In genomic region chr11:59219064-59219463, GRCm38 (mm10) we compare ENCODE assay signal across 8 mouse cellular contexts. TPM values are rescaled to one million over a fixed set of nuclear protein-coding genes. Genes with fewer than 3 reads are reported as not detected.
DNase-seq lines count a peak whose midpoint lies in the region; ATAC-seq and TF ChIP-seq lines count a peak whose summit lies in the region.

No protein-coding gene starts in this region.

- no peak for TF ChIP-seq POLR2A in spleen, adult 2 months (IDR thresholded peaks at IDR 0.05; ENCODE audit: low read depth, low read length)

- H3K4me3 ChIP-seq in limb, embryonic 11.5 days (ENCODE audit: low read depth, low read length), result no peak overlapping the region
- H3K4me3 ChIP-seq in limb, embryonic 10.5 days, result no peak overlapping the region
- no peak overlapping the region for H3K4me3 ChIP-seq in intestine, embryonic 15.5 days (replicated peaks)
- H3K4me3 ChIP-seq in spleen, adult 2 months (ENCODE audit: extremely low read depth, insufficient read depth, insufficient read length), result no peak overlapping the region

- TF ChIP-seq CTCF in spleen, adult 2 months (IDR thresholded peaks at IDR 0.05; ENCODE audit: extremely low read depth, insufficient read depth, insufficient read length, insufficient replicate concordance), result peak; percentile 30; the same call in 1 of the 2 replicates

- no peak overlapping the region for H3K27ac ChIP-seq in limb, embryonic 11.5 days (replicated peaks; ENCODE audit: low read depth, low read length)
- H3K27ac ChIP-seq in limb, embryonic 10.5 days, result no peak overlapping the region
- H3K27ac ChIP-seq in intestine, embryonic 15.5 days, result peak overlapping the region; percentile 14; the same call in 1 of the 2 replicates
- no peak overlapping the region for H3K27ac ChIP-seq in spleen, adult 2 months (ENCODE audit: insufficient read depth, low read length)

- ATAC-seq in limb, embryonic 11.5 days (ENCODE audit: insufficient number of reproducible peaks, low FRiP score, low TSS enrichment, low read depth), result no peak
- ATAC-seq in intestine, embryonic 15.5 days, result no peak

- H3K4me2 ChIP-seq in limb, embryonic 11.5 days (ENCODE audit: low read depth, severe bottlenecking), result no peak overlapping the region
- H3K4me2 ChIP-seq in intestine, embryonic 15.5 days (replicated peaks), result no peak overlapping the region

- DNase-seq in limb, embryonic 11.5 days (ENCODE audit: low spot score), result peak; percentile 60
- DNase-seq in limb, embryonic 10.5 days (ENCODE audit: low spot score), result no peak
- DNase-seq in ZHBTc4 (ENCODE audit: low read depth, low spot score), result peak; percentile 86
- peak in 1 of 2 experiments; percentile 31 for DNase-seq in spleen, adult 2 months (ENCODE audit: low read depth in 1 of 2, low spot score in 2 of 2)
- no peak for DNase-seq in gastrocnemius, adult 8-10 months (ENCODE audit: low spot score in 2 of 2)
- DNase-seq in right cerebral cortex, postnatal 25 days, result no peak
- no peak for DNase-seq in left cerebral cortex, postnatal 4 days

- no peaks in the 10 kb centered on the region for H3K4me1 ChIP-seq in limb, embryonic 11.5 days (ENCODE audit: control insufficient read depth, insufficient read depth, low read length)
- H3K4me1 ChIP-seq in limb, embryonic 10.5 days, result no peaks in the 10 kb centered on the region
- H3K4me1 ChIP-seq in intestine, embryonic 15.5 days (replicated peaks), result peaks cover 37% of the 10 kb centered on the region
- peaks cover 13% of the 10 kb centered on the region; the same call in 1 of the 2 replicates for H3K4me1 ChIP-seq in spleen, adult 2 months (ENCODE audit: control insufficient read depth, insufficient read depth, insufficient read length)

- intact Hi-C loops in left cerebral cortex, postnatal 4 days (cut with DNase I), result no loop called here

- H3K36me3 ChIP-seq in limb, embryonic 11.5 days (ENCODE audit: control insufficient read depth, insufficient read depth, low read length), result peaks cover 10% of the 10 kb centered on the region; the same call in 1 of the 2 replicates
- H3K36me3 ChIP-seq in limb, embryonic 10.5 days, result peaks cover 84% of the 10 kb centered on the region
- no peaks in the 10 kb centered on the region for H3K36me3 ChIP-seq in intestine, embryonic 15.5 days
- H3K36me3 ChIP-seq in spleen, adult 2 months (ENCODE audit: control insufficient read depth, insufficient read depth, low read length), result peaks cover 1% of the 10 kb centered on the region

- H3K9me3 ChIP-seq in limb, embryonic 11.5 days (ENCODE audit: control insufficient read depth, low read length), result no peaks in the 10 kb centered on the region
- no peaks in the 10 kb centered on the region for H3K9me3 ChIP-seq in limb, embryonic 10.5 days (replicated peaks)
- no peaks in the 10 kb centered on the region for H3K9me3 ChIP-seq in intestine, embryonic 15.5 days

- no peaks in the 10 kb centered on the region for H3K27me3 ChIP-seq in limb, embryonic 11.5 days (ENCODE audit: control insufficient read depth, insufficient read depth, low read length)
- H3K27me3 ChIP-seq in limb, embryonic 10.5 days (ENCODE audit: low read depth, poor library complexity, severe bottlenecking), result no peaks in the 10 kb centered on the region
- no peaks in the 10 kb centered on the region for H3K27me3 ChIP-seq in intestine, embryonic 15.5 days (replicated peaks)
- no peaks in the 10 kb centered on the region for H3K27me3 ChIP-seq in spleen, adult 2 months (ENCODE audit: control insufficient read depth, insufficient read depth, low read length)

- H3K9ac ChIP-seq in limb, embryonic 11.5 days (ENCODE audit: low read length), result no peak overlapping the region
- H3K9ac ChIP-seq in intestine, embryonic 15.5 days, result no peak overlapping the region

RNA-seq across cellular contexts. Expression of gene Arf1, which starts 9.0 kb away (rescaled TPM):
- 647 and 649 TPM in 2 replicates for polyA plus RNA-seq in limb, embryonic 11.5 days (2014; fragmentation: Nextera tagmentation; extraction: Ambion mirVana)
- 648 and 692 TPM in 2 replicates for polyA plus RNA-seq in limb, embryonic 10.5 days (2016; fragmentation: Nextera tagmentation; extraction: Ambion mirVana)
- 688 and 694 TPM in 2 replicates for polyA plus RNA-seq in intestine, embryonic 15.5 days (2015; fragmentation: Nextera tagmentation; extraction: Ambion mirVana)
- 252 and 312 TPM in 2 replicates for polyA plus RNA-seq in spleen, adult 2 months (2012; rRNA removed)
- 100 to 1,000 TPM; 244 to 252 (median 245) TPM for total RNA-seq in gastrocnemius, adult 8-10 months (2022)
- total RNA-seq in left cerebral cortex, postnatal 4 days (2021), result 100 to 1,000 TPM; 389 TPM

RNA-seq across cellular contexts. Expression of gene 2310033P09Rik, which starts 10.9 kb away (rescaled TPM):
- polyA plus RNA-seq in limb, embryonic 11.5 days (2014; fragmentation: Nextera tagmentation; extraction: Ambion mirVana), result 41.7 and 41.8 TPM in 2 replicates
- polyA plus RNA-seq in limb, embryonic 10.5 days (2016; fragmentation: Nextera tagmentation; extraction: Ambion mirVana), result 35.1 and 40.2 TPM in 2 replicates
- 29.1 and 30.2 TPM in 2 replicates for polyA plus RNA-seq in intestine, embryonic 15.5 days (2015; fragmentation: Nextera tagmentation; extraction: Ambion mirVana)
- 19.9 and 25.0 TPM in 2 replicates for polyA plus RNA-seq in spleen, adult 2 months (2012; rRNA removed)
- total RNA-seq in gastrocnemius, adult 8-10 months (2022), result 1 to 10 TPM; 1.9 to 3.1 (median 2.5) TPM
- 10 to 100 TPM; 15.5 to 18.6 TPM for total RNA-seq in left cerebral cortex, postnatal 4 days (2021)

RNA-seq across cellular contexts. Expression of gene Mrpl55, which starts 16.8 kb away (rescaled TPM):
- 104 and 106 TPM in 2 replicates for polyA plus RNA-seq in limb, embryonic 11.5 days (2014; fragmentation: Nextera tagmentation; extraction: Ambion mirVana)
- 123 and 131 TPM in 2 replicates for polyA plus RNA-seq in limb, embryonic 10.5 days (2016; fragmentation: Nextera tagmentation; extraction: Ambion mirVana)
- polyA plus RNA-seq in intestine, embryonic 15.5 days (2015; fragmentation: Nextera tagmentation; extraction: Ambion mirVana), result 101 and 103 TPM in 2 replicates
- 16.1 and 21.8 TPM in 2 replicates for polyA plus RNA-seq in spleen, adult 2 months (2012; rRNA removed)
- total RNA-seq in gastrocnemius, adult 8-10 months (2022), result 10 to 100 TPM; 51.9 to 58.6 (median 56.0) TPM
- 10 to 100 TPM; 28.8 to 33.5 TPM for total RNA-seq in left cerebral cortex, postnatal 4 days (2021)

RNA-seq across cellular contexts. Expression of gene Guk1, which starts 27.1 kb away (rescaled TPM):
- 136 and 149 TPM in 2 replicates for polyA plus RNA-seq in limb, embryonic 11.5 days (2014; fragmentation: Nextera tagmentation; extraction: Ambion mirVana)
- polyA plus RNA-seq in limb, embryonic 10.5 days (2016; fragmentation: Nextera tagmentation; extraction: Ambion mirVana), result 145 and 155 TPM in 2 replicates
- 109 and 126 TPM in 2 replicates for polyA plus RNA-seq in intestine, embryonic 15.5 days (2015; fragmentation: Nextera tagmentation; extraction: Ambion mirVana)
- polyA plus RNA-seq in spleen, adult 2 months (2012; rRNA removed), result 40.9 and 52.3 TPM in 2 replicates
- total RNA-seq in gastrocnemius, adult 8-10 months (2022), result 10 to 100 TPM; 36.2 to 43.1 (median 36.8) TPM
- total RNA-seq in left cerebral cortex, postnatal 4 days (2021), result 100 to 1,000 TPM in 1 of 2 experiments, 10 to 100 TPM in 1; 93.9 to 107 TPM

RNA-seq across cellular contexts. Expression of gene Gjc2, which starts 36.1 kb away (rescaled TPM):
- polyA plus RNA-seq in limb, embryonic 11.5 days (2014; fragmentation: Nextera tagmentation; extraction: Ambion mirVana), result 0.15 and 0.20 TPM in 2 replicates
- 0.23 TPM in 1 of 2 replicates, not detected in the other for polyA plus RNA-seq in limb, embryonic 10.5 days (2016; fragmentation: Nextera tagmentation; extraction: Ambion mirVana)
- 1.1 and 1.3 TPM in 2 replicates for polyA plus RNA-seq in intestine, embryonic 15.5 days (2015; fragmentation: Nextera tagmentation; extraction: Ambion mirVana)
- polyA plus RNA-seq in spleen, adult 2 months (2012; rRNA removed), result 3.4 and 4.1 TPM in 2 replicates
- under 1 TPM in 1 of 4 experiments, not detected in 3; 0.16 TPM for total RNA-seq in gastrocnemius, adult 8-10 months (2022)
- total RNA-seq in left cerebral cortex, postnatal 4 days (2021), result under 1 TPM; 0.86 to 0.89 TPM

Comparison
In these comparisons a context has a peak if more than half of its experiments do, and no peak if none do; other contexts are left out.
1. DNase-seq: peak in limb, embryonic 11.5 days (single experiment) and ZHBTc4 (single experiment); none in limb, embryonic 10.5 days (single experiment), gastrocnemius, adult 8-10 months (0 of 2), right cerebral cortex, postnatal 25 days (single experiment) and left cerebral cortex, postnatal 4 days (single experiment).